Mouse (Mus musculus): Measurements from ENCODE around the gene Ano4. TPM values are rescaled to one million over a fixed set of nuclear protein-coding genes. Genes with fewer than 3 reads are reported as not detected.

The Ano4 gene
- total and polyA plus RNA-seq, 3 experiments, result not detected

DNA sequence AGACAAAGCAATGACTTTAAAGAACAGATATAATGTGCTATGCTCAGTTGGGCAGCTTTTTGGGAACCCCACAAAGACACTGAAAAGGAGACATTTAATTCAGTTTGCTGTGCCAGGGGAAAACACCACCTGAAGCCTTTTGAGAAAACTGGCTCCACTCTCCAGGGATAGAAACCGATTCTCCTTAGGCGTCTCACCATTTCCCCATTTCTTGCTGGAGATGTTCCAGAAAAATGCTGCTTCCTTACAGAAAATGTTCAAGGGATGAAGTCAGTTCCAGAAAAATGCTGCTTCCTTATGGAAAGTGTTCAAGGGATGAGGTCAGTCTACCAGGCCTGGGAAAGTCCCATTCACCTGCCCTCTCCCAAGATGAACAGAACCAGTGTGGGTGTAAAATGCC lies 233.1 kb downstream of the Ano4 start:
- Histone ChIP-seq H3K4me3 (replicated peaks in 1 of 3; ENCODE audit: low read depth in 2 of 3, low read length in 2 of 3, poor library complexity in 1 of 3) (no peak overlapping the region), H3K79me2 (replicated peaks; ENCODE audit: control insufficient read depth, extremely low read depth, insufficient read depth, poor library complexity, severe bottlenecking) (no peaks in the 10 kb centered on the region), H3K36me3 (replicated peaks in 1 of 2; ENCODE audit: control insufficient read depth in 1 of 2, insufficient read depth in 1 of 2, low read length in 1 of 2) (no peaks in the 10 kb centered on the region), H3K4me2 (ENCODE audit: insufficient read depth, low read depth, poor library complexity, severe bottlenecking) (no peak overlapping the region), H3K4me1 (ENCODE audit: control insufficient read depth in 1 of 2, insufficient read depth in 2 of 2) (peaks cover 0 to 26% of the 10 kb centered on the region in 2 experiments; a peak in 2 of 4 replicates), H3K27me3 (replicated peaks) (no peaks in the 10 kb centered on the region), H3K9ac (ENCODE audit: insufficient read depth, low read depth) (no peak overlapping the region), H3K9me3 (replicated peaks; ENCODE audit: low read length) (no peaks in the 10 kb centered on the region), H3K27ac (ENCODE audit: insufficient read depth, low read depth) (no peak overlapping the region)
- TF ChIP-seq MEF2A (IDR thresholded peaks at IDR 0.05; ENCODE audit: borderline replicate concordance, low read depth, low read length), result no peak
- TF ChIP-seq IRF4 (IDR thresholded peaks at IDR 0.05; ENCODE audit: low read depth, low read length), result no peak
- no peak for TF ChIP-seq PAX5 (IDR thresholded peaks at IDR 0.05; ENCODE audit: low read length)
- no peak for TF ChIP-seq SIN3A (IDR thresholded peaks at IDR 0.05; ENCODE audit: low read length)
- no peak for TF ChIP-seq CHD1 (IDR thresholded peaks at IDR 0.05; ENCODE audit: low read depth, low read length)
- no peak for TF ChIP-seq MAFK (IDR thresholded peaks at IDR 0.05; ENCODE audit: insufficient replicate concordance, low read length)
- TF ChIP-seq MXI1 (IDR thresholded peaks at IDR 0.05; ENCODE audit: low read depth, low read length), result no peak
- TF ChIP-seq E2F4 (IDR thresholded peaks at IDR 0.05; ENCODE audit: insufficient replicate concordance, low read depth, low read length), result no peak
- no peak for TF ChIP-seq TBP (conservative IDR thresholded peaks at IDR 0.05; ENCODE audit: low read depth, low read length)
- no peak for TF ChIP-seq NELFE (IDR thresholded peaks at IDR 0.05; ENCODE audit: low read depth, low read length)
- no peak for TF ChIP-seq ZKSCAN1 (IDR thresholded peaks at IDR 0.05; ENCODE audit: borderline replicate concordance, low read depth, low read length)
- dilution Hi-C loops (cut with MboI; ENCODE audit: extremely low pct_ligation_motif_present, extremely low pct_unique_long_range_greater_than_20kb, low sequenced_read_pairs), result no loop called here
- in situ Hi-C loops (cut with MboI; ENCODE audit: low pct_ligation_motif_present, low pct_unique_long_range_greater_than_20kb, low sequenced_read_pairs), result no loop called here
- DNase-seq (ENCODE audit: extremely low read depth), result no peak

DNA sequence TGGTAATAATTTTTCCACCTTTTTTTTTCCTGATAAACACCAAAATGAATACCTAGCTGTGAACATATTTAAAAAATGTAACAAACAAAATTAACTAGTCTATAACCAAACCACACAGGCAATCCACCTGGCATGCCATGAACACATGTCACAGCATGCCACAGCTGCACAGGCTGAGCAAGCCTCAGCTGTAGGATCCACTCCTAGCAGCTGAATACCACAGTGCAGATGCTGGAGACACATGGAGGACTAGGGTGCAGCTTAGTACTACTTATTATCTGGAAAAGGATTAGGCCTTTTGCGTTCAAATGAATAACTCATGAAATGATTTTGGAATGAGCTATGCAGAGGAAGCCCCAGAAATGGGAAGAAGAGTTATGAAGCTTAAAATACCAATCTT lies 233.6 kb downstream of the Ano4 start:
- TF ChIP-seq HCFC1 (IDR thresholded peaks at IDR 0.05; ENCODE audit: low read depth, low read length), result no peak
- TF ChIP-seq JUND (conservative IDR thresholded peaks at IDR 0.05; ENCODE audit: low read depth, low read length), result no peak
- no peak for TF ChIP-seq RCOR1 (conservative IDR thresholded peaks at IDR 0.05; ENCODE audit: low read depth, low read length)
- TF ChIP-seq ZMIZ1 (IDR thresholded peaks at IDR 0.05; ENCODE audit: low read depth, low read length), result no peak
- TF ChIP-seq USF2 (conservative IDR thresholded peaks at IDR 0.05; ENCODE audit: low read depth, low read length), result no peak
- TF ChIP-seq TBP (conservative IDR thresholded peaks at IDR 0.05; ENCODE audit: low read depth, low read length), result no peak
- no peak for TF ChIP-seq CTCF (conservative IDR thresholded peaks at IDR 0.05 in 1 of 2, IDR thresholded peaks at IDR 0.05 in 1 of 2; ENCODE audit: low read depth in 2 of 2, low read length in 2 of 2)
- TF ChIP-seq ZNF384 (IDR thresholded peaks at IDR 0.05; ENCODE audit: low read depth, low read length), result no peak
- no peak for TF ChIP-seq NELFE (IDR thresholded peaks at IDR 0.05; ENCODE audit: low read depth, low read length)
- TF ChIP-seq E2F4 (IDR thresholded peaks at IDR 0.05; ENCODE audit: insufficient replicate concordance, low read depth, low read length), result no peak
- TF ChIP-seq PAX5 (IDR thresholded peaks at IDR 0.05; ENCODE audit: low read length), result no peak
- TF ChIP-seq ELF1 (IDR thresholded peaks at IDR 0.05; ENCODE audit: low read depth, low read length), result no peak
- dilution Hi-C loops (cut with MboI; ENCODE audit: extremely low pct_ligation_motif_present, extremely low pct_unique_long_range_greater_than_20kb, low sequenced_read_pairs) (no loop called here), in situ Hi-C loops (cut with MboI; ENCODE audit: low pct_ligation_motif_present, low pct_unique_long_range_greater_than_20kb, low sequenced_read_pairs) (no loop called here)
- H3K9ac ChIP-seq (ENCODE audit: insufficient read depth, low read depth), result no peak overlapping the region
- H3K4me1 ChIP-seq (ENCODE audit: control insufficient read depth in 1 of 2, insufficient read depth in 2 of 2), result peaks cover 0 to 26% of the 10 kb centered on the region in 2 experiments; a peak in 2 of 4 replicates
- no peaks in the 10 kb centered on the region for H3K9me3 ChIP-seq (replicated peaks; ENCODE audit: low read length)
- no peak overlapping the region for H3K27ac ChIP-seq (ENCODE audit: insufficient read depth, low read depth)
- no peak for DNase-seq (ENCODE audit: extremely low read depth)
- H3K27me3 ChIP-seq (replicated peaks), result no peaks in the 10 kb centered on the region
- H3K4me3 ChIP-seq (replicated peaks in 1 of 3; ENCODE audit: low read depth in 2 of 3, low read length in 2 of 3, poor library complexity in 1 of 3), result no peak overlapping the region
- no peak overlapping the region for H3K4me2 ChIP-seq (ENCODE audit: insufficient read depth, low read depth, poor library complexity, severe bottlenecking)
- H3K79me2 ChIP-seq (replicated peaks; ENCODE audit: control insufficient read depth, extremely low read depth, insufficient read depth, poor library complexity, severe bottlenecking), result no peaks in the 10 kb centered on the region
- H3K36me3 ChIP-seq (replicated peaks in 1 of 2; ENCODE audit: control insufficient read depth in 1 of 2, insufficient read depth in 1 of 2, low read length in 1 of 2), result no peaks in the 10 kb centered on the region

All from CH12.LX (cell line).